Mouse (Mus musculus): ENCODE data around the gene Pkd1. TPM values are rescaled to one million over a fixed set of nuclear protein-coding genes. Genes with fewer than 3 reads are reported as not detected.

Gene Pkd1
- total RNA-seq, 2 experiments from 2014 or later, result 60.8 to 66.7 TPM

- DNase-seq (ENCODE audit: extremely low spot score in 1 of 2, low spot score in 2 of 2), result peak in 1 of 2 experiments; percentile 17
- intact Hi-C loops (cut with DNase I), result no loop called here
Observed at GRCm38 (mm10) chr17:24560301-24561028, 10.8 kb downstream of the Pkd1 start.

- DNase-seq (ENCODE audit: extremely low spot score in 1 of 2, low spot score in 2 of 2), result no peak
- intact Hi-C loops (cut with DNase I), result no loop called here
Observed at GRCm38 (mm10) chr17:24561592-24561991, 12.0 kb downstream of the Pkd1 start.

- intact Hi-C loops (cut with DNase I), result no loop called here
- peak in 1 of 2 experiments; percentile 11 for DNase-seq (ENCODE audit: extremely low spot score in 1 of 2, low spot score in 2 of 2)
Observed at GRCm38 (mm10) chr17:24563638-24564037, 14.0 kb downstream of the Pkd1 start.

- DNase-seq (ENCODE audit: extremely low spot score in 1 of 2, low spot score in 2 of 2), result peak in 1 of 2 experiments; percentile 27
- intact Hi-C loops (cut with DNase I), result no loop called here
Observed at GRCm38 (mm10) chr17:24564422-24564821, 14.8 kb downstream of the Pkd1 start.

GRCm38 (mm10) chr17:24565092-24565491 lies 15.5 kb downstream of the Pkd1 start:
- intact Hi-C loops (cut with DNase I), result no loop called here
- peak in 1 of 2 experiments; percentile 27 for DNase-seq (ENCODE audit: extremely low spot score in 1 of 2, low spot score in 2 of 2)

- intact Hi-C loops (cut with DNase I), result no loop called here
- DNase-seq (ENCODE audit: extremely low spot score in 1 of 2, low spot score in 2 of 2), result peak in 1 of 2 experiments; percentile 16
Observed at GRCm38 (mm10) chr17:24565792-24566191, 16.2 kb downstream of the Pkd1 start.

- DNase-seq (ENCODE audit: extremely low spot score in 1 of 2, low spot score in 2 of 2), result peak in 1 of 2 experiments; percentile 66
- intact Hi-C loops (cut with DNase I), result no loop called here
Observed at GRCm38 (mm10) chr17:24567034-24567779, 17.6 kb downstream of the Pkd1 start.

GRCm38 (mm10) chr17:24569837-24570236 lies 20.2 kb downstream of the Pkd1 start:
- intact Hi-C loops (cut with DNase I), result no loop called here

GRCm38 (mm10) chr17:24572651-24573245 lies 23.1 kb downstream of the Pkd1 start:
- DNase-seq (ENCODE audit: extremely low spot score in 1 of 2, low spot score in 2 of 2), result peak in 1 of 2 experiments; percentile 18
- intact Hi-C loops (cut with DNase I), result no loop called here

More at GRCm38 (mm10) chr17:24569837-24570236, 20.2 kb downstream of the Pkd1 start:
- no peak for DNase-seq (ENCODE audit: extremely low spot score in 1 of 2, low spot score in 2 of 2)

- DNase-seq (ENCODE audit: extremely low spot score in 1 of 2, low spot score in 2 of 2), result peak in 1 of 2 experiments; percentile 21
- intact Hi-C loops (cut with DNase I), result no loop called here
Observed at GRCm38 (mm10) chr17:24573811-24574210, 24.2 kb downstream of the Pkd1 start.

- DNase-seq (ENCODE audit: extremely low spot score in 1 of 2, low spot score in 2 of 2), result no peak
- intact Hi-C loops (cut with DNase I), result no loop called here
Observed at GRCm38 (mm10) chr17:24579532-24579931, 29.9 kb downstream of the Pkd1 start.

- intact Hi-C loops (cut with DNase I), result no loop called here
- no peak for DNase-seq (ENCODE audit: extremely low spot score in 1 of 2, low spot score in 2 of 2)
Observed at GRCm38 (mm10) chr17:24580287-24580686, 30.7 kb downstream of the Pkd1 start.

GRCm38 (mm10) chr17:24583599-24584460 lies 34.2 kb downstream of the Pkd1 start:
- intact Hi-C loops (cut with DNase I), result no loop called here
- DNase-seq (ENCODE audit: extremely low spot score in 1 of 2, low spot score in 2 of 2), result no peak

- intact Hi-C loops (cut with DNase I), result no loop called here
- DNase-seq (ENCODE audit: extremely low spot score in 1 of 2, low spot score in 2 of 2), result no peak
Observed at GRCm38 (mm10) chr17:24584520-24584919, 34.9 kb downstream of the Pkd1 start.

- intact Hi-C loops (cut with DNase I), result no loop called here
- no peak for DNase-seq (ENCODE audit: extremely low spot score in 1 of 2, low spot score in 2 of 2)
Observed at GRCm38 (mm10) chr17:24586532-24586931, 36.9 kb downstream of the Pkd1 start.

- intact Hi-C loops (cut with DNase I), result loop anchor here (5.0 kb wide), 1 partner anchor 36 kb away; no protein-coding TSS in a partner anchor
- peak in 1 of 2 experiments; percentile 59 for DNase-seq (ENCODE audit: extremely low spot score in 1 of 2, low spot score in 2 of 2)
Observed at GRCm38 (mm10) chr17:24590943-24591342, 41.3 kb downstream of the Pkd1 start.

- intact Hi-C loops (cut with DNase I), result loop anchor here (5.0 kb wide), 1 partner anchor 36 kb away; no protein-coding TSS in a partner anchor
- no peak for DNase-seq (ENCODE audit: extremely low spot score in 1 of 2, low spot score in 2 of 2)
Observed at GRCm38 (mm10) chr17:24591695-24592094, 42.1 kb downstream of the Pkd1 start.

- DNase-seq (ENCODE audit: extremely low spot score in 1 of 2, low spot score in 2 of 2), result no peak
- intact Hi-C loops (cut with DNase I), result loop anchor here (5.0 kb wide), 1 partner anchor 34 kb away; no protein-coding TSS in a partner anchor
Observed at GRCm38 (mm10) chr17:24593248-24593647, 43.6 kb downstream of the Pkd1 start.

Data from left cerebral cortex, postnatal 10 days (tissue).